Mouse (Mus musculus) heart, postnatal 4 days (tissue): Measurements from ENCODE around the gene Utrn. TPM values are rescaled to one million over a fixed set of nuclear protein-coding genes. Genes with fewer than 3 reads are reported as not detected.
A peak's percentile ranks its signal among the peaks of the same experiment; 100 is the strongest.

Source experiments
- DNase-seq: peaks from one replicate; pipeline ENCODE4 v3.0.0; 2021
- total RNA-seq, 2 experiments: library from RNA; stranded (reverse); gene quantifications; 2 replicates each; pipeline ENCODE4 v1.2.3; 2021

The Utrn gene
- total RNA-seq, 2 experiments from 2014 or later, result 95.0 to 104 TPM

- no peak for DNase-seq
Observed at GRCm38 (mm10) chr10:12583473-12583872, 285.7 kb downstream of the Utrn start.

- DNase-seq, result peak; percentile 18
Observed at GRCm38 (mm10) chr10:12579048-12579447, 290.1 kb downstream of the Utrn start.

GRCm38 (mm10) chr10:12575849-12576435, 293.2 kb downstream of the Utrn start:
- DNase-seq, result no peak

GRCm38 (mm10) chr10:12574760-12575159, 294.4 kb downstream of the Utrn start:
- no peak for DNase-seq

GRCm38 (mm10) chr10:12573601-12574000, 295.6 kb downstream of the Utrn start:
- DNase-seq, result peak; percentile 26

- no peak for DNase-seq
Observed at GRCm38 (mm10) chr10:12572759-12573158, 296.4 kb downstream of the Utrn start.

- DNase-seq, result no peak
Observed at GRCm38 (mm10) chr10:12564425-12564824, 304.7 kb downstream of the Utrn start.

- no peak for DNase-seq
Observed at GRCm38 (mm10) chr10:12558810-12559209, 310.4 kb downstream of the Utrn start.

GRCm38 (mm10) chr10:12554090-12554718, 315.0 kb downstream of the Utrn start:
- no peak for DNase-seq

GRCm38 (mm10) chr10:12552890-12553278, 316.3 kb downstream of the Utrn start:
- no peak for DNase-seq

GRCm38 (mm10) chr10:12552196-12552889, 316.8 kb downstream of the Utrn start:
- DNase-seq, result no peak

GRCm38 (mm10) chr10:12551735-12552134, 317.4 kb downstream of the Utrn start:
- DNase-seq, result no peak

- DNase-seq, result no peak
Observed at GRCm38 (mm10) chr10:12549945-12550540, 319.1 kb downstream of the Utrn start.

- DNase-seq, result no peak
Observed at GRCm38 (mm10) chr10:12549261-12549660, 319.9 kb downstream of the Utrn start.

GRCm38 (mm10) chr10:12548616-12549084, 320.5 kb downstream of the Utrn start:
- peak; percentile 38 for DNase-seq

- no peak for DNase-seq
Observed at GRCm38 (mm10) chr10:12547037-12547625, 322.0 kb downstream of the Utrn start.

- no peak for DNase-seq
Observed at GRCm38 (mm10) chr10:12545440-12545839, 323.7 kb downstream of the Utrn start.

GRCm38 (mm10) chr10:12541757-12542156, 327.4 kb downstream of the Utrn start:
- no peak for DNase-seq

- DNase-seq, result no peak
Observed at GRCm38 (mm10) chr10:12535272-12535671, 333.9 kb downstream of the Utrn start.

- no peak for DNase-seq
Observed at GRCm38 (mm10) chr10:12534801-12535200, 334.4 kb downstream of the Utrn start.

GRCm38 (mm10) chr10:12534301-12534700, 334.9 kb downstream of the Utrn start:
- no peak for DNase-seq

GRCm38 (mm10) chr10:12522078-12522477, 347.1 kb downstream of the Utrn start:
- DNase-seq, result no peak

GRCm38 (mm10) chr10:12518162-12518561, 351.0 kb downstream of the Utrn start:
- no peak for DNase-seq
